In genomic region chr14:36764377-36764776, GRCm38 (mm10) we compare ENCODE assay signal across 21 mouse cellular contexts.
DNase-seq lines count a peak whose midpoint lies in the region; ATAC-seq and TF ChIP-seq lines count a peak whose summit lies in the region.
"Had no signal": no experiment of that assay in that cellular context is flagged by ENCODE, and none has a peak within 500 bp of the region (broad histone marks: within the 10 kb centered on the region; RNA-seq: fewer than 3 reads in every experiment).

No protein-coding gene starts in this region.

- no peak for DNase-seq in frontal cortex, postnatal 14 days (ENCODE audit: low spot score in 2 of 2)
- no peak for DNase-seq in layer of hippocampus, adult 2 months (ENCODE audit: low spot score in 2 of 2)
- DNase-seq in layer of hippocampus, postnatal 14 days (ENCODE audit: low spot score in 2 of 2), result no peak
- peak; percentile 18 for DNase-seq in brain, adult 2 months (ENCODE audit: low read depth, low spot score)
- peak; percentile 19 for DNase-seq in telencephalon, adult 2 months (ENCODE audit: low read depth, low spot score)
- DNase-seq in left cerebral cortex, postnatal 10 days (ENCODE audit: extremely low spot score in 1 of 2, low spot score in 2 of 2), result no peak
- DNase-seq: adrenal gland, adult 2 months; adrenal gland, adult 8-10 months; adrenal gland, postnatal 10 days; adrenal gland, postnatal 14 days; adrenal gland, postnatal 25 days; adrenal gland, postnatal 36 days; B cell, adult 2 months; cerebellum, adult 11 months; cerebellum, adult 11-12 months; cerebellum, adult 18-20 months had no signal

- H3K27ac ChIP-seq in layer of hippocampus, adult 2 months, result peak overlapping the region; percentile 37; the same call in 1 of the 2 replicates

- no peak for TF ChIP-seq CTCF in layer of hippocampus, adult 2 months (conservative IDR thresholded peaks at IDR 0.05)

- no peak overlapping the region for H3K4me3 ChIP-seq in layer of hippocampus, adult 2 months

- intact Hi-C loops in left cerebral cortex, postnatal 10 days (cut with DNase I), result no loop called here

- peak; percentile 94 for ATAC-seq in frontal cortex, adult (ENCODE audit: low TSS enrichment)
- ATAC-seq in megakaryocyte-erythroid progenitor cell, adult 5-6 weeks (replicated peaks; ENCODE audit: low FRiP score, low TSS enrichment, poor library complexity, severe bottlenecking), result no peak
- ATAC-seq: activated CD4-positive, CD25-positive, alpha-beta regulatory T cell, adult 4 months; CD4-positive, CD25-positive, alpha-beta regulatory T cell, adult 4 months; Patski had no signal

Comparison
In these comparisons a context has a peak if more than half of its experiments do, and no peak if none do; other contexts are left out.
1. DNase-seq: peak in brain, adult 2 months (single experiment) and telencephalon, adult 2 months (single experiment); none in frontal cortex, postnatal 14 days (0 of 2), layer of hippocampus, adult 2 months (0 of 2), layer of hippocampus, postnatal 14 days (0 of 2) and left cerebral cortex, postnatal 10 days (0 of 2).